Mouse (Mus musculus) heart, embryonic 14.5 days (tissue): ENCODE data around the gene Chst12. TPM values are rescaled to one million over a fixed set of nuclear protein-coding genes. Genes with fewer than 3 reads are reported as not detected.

Source experiments
- ATAC-seq: fragments of 200-750 bp; cut with Nextera tagmentation; 2 replicates; pipeline ENCODE4 v1.8.0; 2017; ENCODE audit warnings: low read depth, moderate TSS enrichment; ENCODE audit not compliant: insufficient number of reproducible peaks, insufficient read depth, low FRiP score
- H3K27ac ChIP-seq, 2 experiments: fragments of 200-500 bp in 1 of 2; fragments of 300-500 bp in 1 of 2; sonication (generic) in 1 of 2; replicated peaks in 1 of 2; 2 replicates each; pipeline ENCODE4 v1.5.1; 2012 to 2014; ENCODE audit warnings: low read depth in 2 of 2, low read length in 2 of 2, control low read depth in 1 of 2, mild to moderate bottlenecking in 1 of 2, mixed read lengths in 1 of 2; ENCODE audit not compliant: control insufficient read depth in 1 of 2, insufficient read depth in 1 of 2
- H3K27me3 ChIP-seq: fragments of 300-500 bp; sonication (generic); 2 replicates; pipeline ENCODE4 v1.6.1; 2014; ENCODE audit warnings: mild to moderate bottlenecking, low read length, control low read depth; ENCODE audit not compliant: control insufficient read depth, insufficient read depth
- H3K36me3 ChIP-seq: fragments of 300-500 bp; sonication (generic); 2 replicates; pipeline ENCODE4 v1.6.1; 2014; ENCODE audit warnings: mild to moderate bottlenecking, control low read depth, low read length, mixed read lengths; ENCODE audit not compliant: control insufficient read depth, insufficient read depth
- H3K4me1 ChIP-seq, 2 experiments: fragments of 200-500 bp in 1 of 2; fragments of 300-500 bp in 1 of 2; sonication (generic) in 1 of 2; 2 replicates each; pipeline ENCODE4 v1.6.1; 2012 to 2014; ENCODE audit warnings: low read length in 2 of 2, control low read depth in 1 of 2, mixed read lengths in 1 of 2; ENCODE audit not compliant: control insufficient read depth in 2 of 2, insufficient read depth in 2 of 2
- H3K4me2 ChIP-seq: fragments of 300-500 bp; sonication (generic); 2 replicates; pipeline ENCODE4 v1.6.1; 2014; ENCODE audit warnings: mild to moderate bottlenecking, low read length
- H3K4me3 ChIP-seq, 2 experiments: fragments of 200-500 bp in 1 of 2; fragments of 300-500 bp in 1 of 2; sonication (generic) in 1 of 2; 2 replicates each; pipeline ENCODE4 v1.5.1; 2012 to 2014; ENCODE audit warnings: low read length in 2 of 2, mild to moderate bottlenecking in 2 of 2, control low read depth in 1 of 2, low read depth in 1 of 2, moderate library complexity in 1 of 2; ENCODE audit not compliant: control insufficient read depth in 1 of 2, insufficient read depth in 1 of 2
- H3K9ac ChIP-seq: fragments of 300-500 bp; sonication (generic); 2 replicates; pipeline ENCODE4 v1.6.1; 2014; ENCODE audit warnings: mild to moderate bottlenecking, low read length
- H3K9me3 ChIP-seq: fragments of 300-500 bp; sonication (generic); 2 replicates; pipeline ENCODE4 v1.6.1; 2016; ENCODE audit warnings: low read length, control low read depth; ENCODE audit not compliant: control insufficient read depth
- WGBS: fragments of 180-500 bp; shearing (Covaris S2); extraction: QIAGEN DNeasy Blood & Tissue Kit; methylation state at CpG from one replicate; pipeline ENCODE4 v1.1.7; 2014; 5-methylcytosine and 5-hydroxymethylcytosine counted together
- polyA plus RNA-seq: library from polyadenylated mRNA; unstranded; fragments of >200 nt; fragmentation: Nextera tagmentation; extraction: Ambion mirVana; gene quantifications from 2 replicates; pipeline ENCODE4 v1.2.1, GENCODE M21; 2014

Gene Chst12
- polyA plus RNA-seq, 1 experiment from 2014 or later = 11.0 TPM

DNA sequence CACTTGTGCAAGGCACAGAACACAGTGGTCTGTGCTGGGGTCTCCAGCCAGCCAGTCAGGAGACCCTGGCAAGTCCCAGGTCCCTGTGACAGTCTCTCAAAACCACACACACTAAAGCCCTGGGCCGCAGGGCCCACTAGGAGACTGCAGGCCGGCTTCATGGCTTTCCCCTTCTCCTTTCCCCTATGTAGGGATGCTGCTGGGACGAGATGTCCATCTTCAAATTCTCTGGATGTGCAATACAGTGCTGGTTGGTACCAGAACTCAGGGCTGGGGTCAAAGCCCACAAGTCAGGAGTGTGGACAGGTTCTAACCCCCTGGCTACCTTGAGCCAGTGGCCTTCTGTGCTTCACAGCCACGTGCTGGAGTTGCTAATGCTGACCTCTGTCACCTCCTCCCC is 60.9 kb downstream of the Chst12 start:
- H3K4me1 ChIP-seq = peaks cover 14 to 16% of the 10 kb centered on the region in 2 experiments
- no peaks in the 10 kb centered on the region for H3K27me3 ChIP-seq
- no peak overlapping the region for H3K4me3 ChIP-seq
- 87% methylated on average over 4 of the region's 4 CpGs for WGBS
- 0 out of 4 replicates have a peak overlapping the region, but pooled peaks of 1 of the 2 experiments have one; percentile 16 for H3K27ac ChIP-seq
- no peaks in the 10 kb centered on the region for H3K36me3 ChIP-seq
- no peak overlapping the region for H3K9ac ChIP-seq
- H3K9me3 ChIP-seq = no peaks in the 10 kb centered on the region
- no peak overlapping the region for H3K4me2 ChIP-seq
- ATAC-seq = no peak

DNA sequence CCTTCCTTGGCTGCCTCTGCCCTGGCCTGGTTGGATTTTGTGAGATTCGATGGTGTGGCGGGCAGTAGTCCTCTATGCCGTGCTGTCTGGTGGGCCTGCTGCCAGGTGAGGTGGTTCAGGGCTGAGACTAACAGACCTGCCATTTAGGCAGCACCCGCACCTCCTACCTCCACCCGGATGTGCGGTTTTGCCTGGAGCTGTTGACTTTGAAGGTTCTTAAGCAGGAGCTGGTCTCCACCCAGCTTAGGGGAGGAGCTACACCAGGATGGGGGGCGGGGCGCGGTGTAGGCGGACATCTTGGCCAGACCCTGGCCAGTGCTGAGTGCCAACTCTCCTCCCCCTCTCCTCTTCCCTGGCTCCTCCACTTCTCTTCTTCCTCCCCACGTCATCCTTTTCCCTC is 62.0 kb downstream of the Chst12 start:
- H3K27ac ChIP-seq = no peak overlapping the region
- no peak overlapping the region for H3K9ac ChIP-seq
- ATAC-seq = no peak
- H3K4me1 ChIP-seq = peaks cover 16% of the 10 kb centered on the region in 2 experiments
- no peaks in the 10 kb centered on the region for H3K27me3 ChIP-seq
- no peak overlapping the region for H3K4me2 ChIP-seq
- WGBS = 44% methylated on average over 11 of the region's 11 CpGs
- H3K4me3 ChIP-seq = no peak overlapping the region
- no peaks in the 10 kb centered on the region for H3K36me3 ChIP-seq
- H3K9me3 ChIP-seq = no peaks in the 10 kb centered on the region

DNA sequence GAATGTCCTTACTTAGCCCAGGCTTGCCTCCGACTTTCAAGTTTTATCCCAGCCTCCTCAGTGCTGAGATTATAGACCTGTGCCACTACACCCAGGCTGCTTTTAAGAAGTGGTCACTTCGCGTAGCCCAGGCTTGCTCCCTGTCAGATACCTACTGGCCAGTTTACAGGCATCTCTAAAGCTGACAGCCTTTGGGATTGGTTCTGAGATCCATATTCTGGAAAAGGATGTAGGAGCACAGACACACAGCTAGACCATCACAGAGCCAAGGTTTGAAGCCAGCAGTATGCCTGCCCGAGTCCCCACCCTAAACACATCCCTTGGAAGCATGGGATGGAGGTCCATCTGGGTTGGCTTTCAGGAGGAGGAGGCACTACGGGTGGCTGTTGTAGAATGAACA is 62.4 kb downstream of the Chst12 start:
- no peak overlapping the region for H3K4me2 ChIP-seq
- WGBS = 90% methylated on average over 5 of the region's 5 CpGs
- H3K36me3 ChIP-seq = no peaks in the 10 kb centered on the region
- no peak for ATAC-seq
- no peaks in the 10 kb centered on the region for H3K27me3 ChIP-seq
- H3K27ac ChIP-seq = no peak overlapping the region
- H3K4me3 ChIP-seq = no peak overlapping the region
- no peak overlapping the region for H3K9ac ChIP-seq
- H3K9me3 ChIP-seq = no peaks in the 10 kb centered on the region
- peaks cover 16% of the 10 kb centered on the region in 2 experiments for H3K4me1 ChIP-seq

DNA sequence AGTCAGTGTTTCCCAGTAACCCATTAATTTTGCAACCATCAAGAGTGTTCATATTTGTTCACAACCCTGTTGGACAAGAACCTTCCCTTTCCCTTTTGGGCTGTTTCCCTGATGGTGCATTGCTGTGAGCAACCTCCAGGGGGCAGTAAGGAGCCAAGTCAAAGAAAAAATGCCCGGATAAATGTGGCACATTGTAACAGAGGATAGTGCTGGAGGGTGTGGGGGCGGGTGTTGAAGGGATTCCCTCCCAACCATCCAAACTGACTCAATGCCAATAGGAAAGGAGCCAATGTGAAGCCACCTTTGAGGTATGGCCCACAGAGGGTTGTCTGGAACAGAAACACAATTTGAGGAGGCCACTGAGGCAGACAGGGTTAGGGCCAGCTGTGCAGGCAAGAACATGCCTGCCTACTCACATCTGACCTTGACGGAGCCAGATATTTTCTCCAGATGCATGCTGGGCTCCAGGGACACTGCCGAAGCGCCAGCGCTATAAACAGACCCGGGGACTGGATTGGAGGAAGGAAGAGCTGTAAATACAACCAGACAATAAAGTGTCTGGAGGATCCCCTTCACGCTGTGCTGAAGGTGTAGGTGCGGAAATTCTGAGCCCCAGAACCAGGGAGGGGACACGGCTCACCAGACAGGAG is 63.1 kb downstream of the Chst12 start:
- H3K27ac ChIP-seq = no peak overlapping the region
- no peak for ATAC-seq

DNA sequence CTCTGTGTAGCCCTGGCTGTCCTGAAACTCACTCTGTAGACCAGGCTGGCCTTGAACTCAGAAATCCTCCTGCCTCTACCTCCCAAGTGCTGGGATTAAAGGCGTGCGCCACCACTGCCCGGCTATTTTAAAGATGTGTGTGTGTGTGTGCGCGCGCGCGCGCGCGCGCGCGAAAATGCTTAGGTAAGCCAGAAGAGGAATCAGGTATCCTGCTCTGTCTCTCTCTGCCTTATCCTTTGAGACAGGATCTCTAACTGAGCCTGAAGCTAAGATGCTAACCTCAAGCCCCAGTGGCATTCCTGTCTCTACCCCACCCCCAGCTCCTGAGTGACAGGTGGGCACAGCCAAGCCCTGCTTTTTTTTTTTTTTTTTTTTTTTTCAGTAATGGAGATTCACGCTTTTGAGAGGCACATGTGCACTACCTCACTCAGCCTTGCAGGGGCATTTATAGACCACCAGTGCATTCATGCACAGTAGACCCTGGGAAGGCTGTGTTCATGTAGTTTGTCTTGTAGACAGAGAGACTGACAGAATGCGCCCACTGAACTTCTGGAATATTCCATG is 63.8 kb downstream of the Chst12 start:
- ATAC-seq = no peak
- Histone ChIP-seq H3K9ac (no peak overlapping the region), H3K4me1 (peaks cover 16% of the 10 kb centered on the region in 2 experiments), H3K27ac (no peak overlapping the region), H3K27me3 (no peaks in the 10 kb centered on the region), H3K9me3 (no peaks in the 10 kb centered on the region), H3K4me2 (no peak overlapping the region), H3K4me3 (no peak overlapping the region), H3K36me3 (no peaks in the 10 kb centered on the region)
- 80% methylated on average over 16 of the region's 16 CpGs for WGBS

More for the DNA sequence above, 63.1 kb downstream of the Chst12 start:
- WGBS = 45% methylated on average over 10 of the region's 10 CpGs
- H3K9me3 ChIP-seq = no peaks in the 10 kb centered on the region
- H3K36me3 ChIP-seq = no peaks in the 10 kb centered on the region
- no peaks in the 10 kb centered on the region for H3K27me3 ChIP-seq
- no peak overlapping the region for H3K9ac ChIP-seq
- H3K4me3 ChIP-seq = no peak overlapping the region
- H3K4me1 ChIP-seq = peaks cover 16% of the 10 kb centered on the region in 2 experiments
- peak overlapping the region; percentile 17 for H3K4me2 ChIP-seq

DNA sequence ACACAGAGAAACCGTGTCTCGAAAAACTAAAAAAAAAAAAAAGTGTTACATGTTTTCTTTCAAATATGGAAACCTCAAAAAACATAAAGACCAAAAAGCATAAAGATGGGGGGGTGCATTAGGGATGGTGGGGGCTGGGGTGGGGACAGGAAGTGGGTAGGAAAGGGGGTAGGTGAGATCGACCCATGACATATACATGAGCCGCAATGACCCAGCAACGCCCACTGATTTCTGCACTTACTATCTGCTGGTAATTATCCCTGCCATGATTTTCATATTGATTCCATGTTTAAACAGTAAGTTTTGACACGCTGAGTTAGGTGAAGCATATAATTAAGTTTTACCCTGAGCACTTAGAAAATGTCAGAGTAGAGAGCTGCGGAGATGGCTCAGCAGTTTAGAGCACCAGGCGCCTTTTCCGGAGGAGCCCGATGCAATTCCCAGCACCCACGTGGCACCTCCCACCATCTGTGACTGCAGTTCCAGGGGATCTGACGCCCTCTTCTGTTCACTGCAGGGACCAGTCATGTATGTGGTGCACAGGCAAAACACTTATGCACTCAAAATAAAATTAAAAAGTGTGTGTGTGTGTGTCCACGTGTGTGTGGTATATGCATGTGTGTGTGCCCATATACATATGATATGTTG is 65.0 kb downstream of the Chst12 start:
- WGBS = 87% methylated on average over 13 of the region's 13 CpGs
- no peak overlapping the region for H3K4me3 ChIP-seq

DNA sequence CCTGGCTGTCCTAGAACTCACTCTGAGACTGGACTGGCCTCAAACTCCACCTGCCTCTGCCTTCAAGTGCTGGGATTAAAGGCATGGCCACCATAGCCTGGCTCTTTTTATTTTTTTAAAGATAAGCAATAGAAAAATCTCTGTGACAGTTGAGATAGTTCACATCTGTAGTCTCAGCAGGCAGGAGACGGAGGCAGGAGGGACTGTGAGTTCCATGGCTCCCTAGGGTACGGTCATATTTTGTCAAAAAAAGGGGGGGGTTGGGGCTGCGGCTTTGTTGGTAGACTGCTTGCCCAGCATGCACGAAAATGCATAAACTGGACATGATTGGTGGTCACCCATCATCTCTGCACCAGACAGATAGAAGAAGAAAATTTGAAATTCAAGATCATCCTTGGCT is 65.9 kb downstream of the Chst12 start:
- no peaks in the 10 kb centered on the region for H3K36me3 ChIP-seq
- H3K27me3 ChIP-seq = no peaks in the 10 kb centered on the region
- no peak overlapping the region for H3K4me2 ChIP-seq
- H3K9ac ChIP-seq = no peak overlapping the region
- H3K9me3 ChIP-seq = no peaks in the 10 kb centered on the region
- H3K27ac ChIP-seq = no peak overlapping the region
- H3K4me3 ChIP-seq = no peak overlapping the region
- WGBS = 70% methylated on average over 4 of the region's 4 CpGs
- H3K4me1 ChIP-seq = peaks cover 5 to 13% of the 10 kb centered on the region in 2 experiments
- ATAC-seq = no peak

More for the DNA sequence above, 65.0 kb downstream of the Chst12 start:
- Histone ChIP-seq H3K4me1 (peaks cover 13 to 17% of the 10 kb centered on the region in 2 experiments), H3K9ac (no peak overlapping the region), H3K36me3 (no peaks in the 10 kb centered on the region), H3K4me2 (no peak overlapping the region), H3K27me3 (no peaks in the 10 kb centered on the region), H3K27ac (no peak overlapping the region), H3K9me3 (no peaks in the 10 kb centered on the region)
- no peak for ATAC-seq
